Mouse (Mus musculus): ENCODE data around the gene Ldlrap1.
A peak's percentile ranks its signal among the peaks of the same experiment; 100 is the strongest.

Ldlrap1 gene

GRCm38 (mm10) chr4:134775234-134775944 is 7.6 kb upstream of the Ldlrap1 start:
- DNase-seq (ENCODE audit: low spot score): no peak

- DNase-seq (ENCODE audit: low spot score): no peak
Observed at GRCm38 (mm10) chr4:134774126-134774525, 6.3 kb upstream of the Ldlrap1 start.

- DNase-seq (ENCODE audit: low spot score): no peak
Observed at GRCm38 (mm10) chr4:134772805-134773674, 5.2 kb upstream of the Ldlrap1 start.

GRCm38 (mm10) chr4:134769891-134770290 is 2.1 kb upstream of the Ldlrap1 start:
- DNase-seq (ENCODE audit: low spot score): no peak

DNA sequence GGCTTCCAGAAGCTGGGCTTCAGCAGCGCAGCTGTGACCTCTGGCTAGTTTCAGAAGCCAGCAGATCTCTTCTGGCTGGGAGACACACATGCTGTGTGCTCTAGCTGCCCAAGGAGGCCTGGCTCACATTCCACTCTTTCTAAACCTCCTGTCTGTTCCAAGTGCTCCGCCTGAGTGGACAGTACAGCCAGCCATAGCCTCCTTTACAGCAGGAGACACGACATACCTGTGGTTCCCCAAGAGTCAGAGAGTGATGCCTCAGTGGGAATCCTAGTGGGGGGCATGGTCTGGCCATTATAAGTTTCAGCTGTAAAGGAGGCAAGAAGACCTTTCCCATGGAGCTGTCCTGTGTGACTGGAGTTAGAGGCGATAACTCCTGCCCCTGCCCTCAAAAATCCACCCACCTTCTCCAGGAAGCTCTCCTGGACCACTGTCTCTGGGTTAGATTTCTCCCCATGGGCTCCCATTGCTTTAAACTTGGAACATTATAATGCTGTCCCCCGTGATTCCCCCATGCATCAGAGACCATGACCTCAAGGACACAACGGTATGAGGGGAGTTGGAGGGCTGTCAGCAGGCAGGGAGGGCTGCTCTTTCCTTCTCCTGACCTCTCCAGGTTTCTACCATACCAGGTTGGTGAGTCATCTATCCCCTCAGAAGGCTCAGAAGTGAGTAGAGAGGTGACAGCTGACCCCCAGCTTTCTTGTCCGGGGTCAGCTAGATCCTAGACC is 1.4 kb upstream of the Ldlrap1 start:
- DNase-seq (ENCODE audit: low spot score): no peak

- DNase-seq (ENCODE audit: low spot score): no peak
Observed at GRCm38 (mm10) chr4:134768226-134768888, 533 bp upstream of the Ldlrap1 start.

DNA sequence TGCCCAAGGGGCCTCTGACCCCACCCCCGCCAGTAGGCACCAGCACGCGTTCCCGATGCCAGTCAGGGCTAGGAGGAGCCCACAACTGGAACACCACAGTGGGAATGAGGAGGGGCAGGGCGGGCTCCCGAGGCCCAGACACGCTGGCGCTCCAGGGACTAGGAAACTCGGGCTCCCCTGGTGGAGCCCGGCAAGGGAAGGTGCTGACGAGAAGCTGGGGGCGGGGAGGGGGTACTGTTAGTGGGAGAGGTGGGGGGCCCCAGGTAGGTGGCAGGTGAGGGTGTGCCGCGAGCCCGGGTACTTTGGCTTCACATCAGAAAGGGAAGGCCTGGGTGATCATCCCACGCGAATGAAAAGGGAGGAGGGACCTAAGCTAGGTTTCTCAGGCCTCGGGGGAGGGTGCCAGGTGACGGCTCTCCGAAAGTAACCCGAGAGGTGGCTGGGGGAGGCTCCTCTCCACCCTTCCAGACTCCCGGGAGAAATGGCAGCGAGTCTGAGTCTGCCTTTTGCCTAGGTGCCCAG is 859 bp downstream of the Ldlrap1 start:
- peak; percentile 39 for DNase-seq (ENCODE audit: low spot score)

GRCm38 (mm10) chr4:134766277-134766676 is 1.5 kb downstream of the Ldlrap1 start:
- no peak for DNase-seq (ENCODE audit: low spot score)

GRCm38 (mm10) chr4:134764333-134764732 is 3.5 kb downstream of the Ldlrap1 start:
- DNase-seq (ENCODE audit: low spot score): no peak

GRCm38 (mm10) chr4:134762360-134762759 is 5.5 kb downstream of the Ldlrap1 start:
- DNase-seq (ENCODE audit: low spot score): no peak

DNA sequence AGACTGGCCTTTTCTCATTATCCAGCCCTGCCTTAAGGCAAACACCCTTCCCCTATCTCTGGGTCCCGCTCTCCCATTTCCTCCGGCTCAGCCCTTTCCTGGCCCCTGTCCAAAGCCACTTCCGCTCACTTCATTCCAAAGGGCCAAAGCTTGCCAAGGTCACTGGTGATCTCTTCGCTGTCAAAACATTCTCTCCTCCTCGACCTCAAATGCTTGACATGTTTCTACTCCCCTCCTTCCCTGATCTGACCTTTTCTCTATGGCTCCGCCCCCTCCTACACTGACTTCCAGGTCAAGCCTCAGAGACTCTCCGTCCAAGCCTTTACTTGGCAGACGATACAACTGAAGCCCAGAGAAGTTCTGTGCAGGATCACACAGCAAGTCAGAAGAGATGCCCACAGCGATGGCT is 7.0 kb downstream of the Ldlrap1 start:
- peak; percentile 68 for DNase-seq (ENCODE audit: low spot score)

- no peak for DNase-seq (ENCODE audit: low spot score)
Observed at GRCm38 (mm10) chr4:134760281-134760680, 7.5 kb downstream of the Ldlrap1 start.

DNA sequence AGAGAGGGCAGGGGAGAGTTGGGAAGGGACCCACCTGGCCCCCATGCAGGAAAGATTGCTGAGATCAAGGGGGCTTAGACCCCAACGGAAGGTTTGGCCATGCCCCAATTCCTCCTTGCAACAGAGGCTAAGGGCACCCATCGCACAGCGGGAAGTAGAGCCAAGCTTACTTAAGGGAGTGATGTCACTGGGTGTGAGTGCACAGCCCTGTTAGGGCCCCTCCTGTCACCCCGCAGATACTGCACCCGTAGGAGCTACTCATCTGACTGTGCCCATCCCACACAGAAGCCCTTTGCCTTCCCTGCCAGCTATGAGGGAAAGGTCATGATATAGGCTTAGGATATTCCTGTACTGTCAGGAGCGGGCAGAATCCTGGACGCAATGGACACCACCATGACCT is 8.3 kb downstream of the Ldlrap1 start:
- no peak for DNase-seq (ENCODE audit: low spot score)

DNA sequence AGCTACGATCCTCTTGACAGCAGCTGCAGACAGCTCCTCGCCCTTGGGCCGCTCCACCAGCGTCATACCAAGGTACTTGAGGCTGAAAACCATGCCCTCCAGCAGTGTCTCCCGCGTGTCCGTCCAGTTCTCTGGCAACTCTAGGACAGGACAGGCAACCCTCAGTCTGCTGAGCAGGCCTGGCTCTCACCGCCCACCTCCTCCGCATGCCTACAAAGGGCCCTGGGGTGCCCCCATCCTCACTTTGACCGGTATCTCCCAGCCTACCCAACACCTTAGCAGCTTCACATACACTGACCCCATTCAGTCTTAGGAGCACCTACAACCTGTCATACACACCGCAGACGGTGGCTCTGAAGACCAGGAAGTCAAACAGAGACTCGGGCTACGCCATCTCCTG is 8.9 kb downstream of the Ldlrap1 start:
- no peak for DNase-seq (ENCODE audit: low spot score)

GRCm38 (mm10) chr4:134758367-134758766 is 9.5 kb downstream of the Ldlrap1 start:
- no peak for DNase-seq (ENCODE audit: low spot score)

- DNase-seq (ENCODE audit: low spot score): no peak
Observed at GRCm38 (mm10) chr4:134756953-134757352, 10.9 kb downstream of the Ldlrap1 start.

- no peak for DNase-seq (ENCODE audit: low spot score)
Observed at GRCm38 (mm10) chr4:134754941-134755340, 12.9 kb downstream of the Ldlrap1 start.

DNA sequence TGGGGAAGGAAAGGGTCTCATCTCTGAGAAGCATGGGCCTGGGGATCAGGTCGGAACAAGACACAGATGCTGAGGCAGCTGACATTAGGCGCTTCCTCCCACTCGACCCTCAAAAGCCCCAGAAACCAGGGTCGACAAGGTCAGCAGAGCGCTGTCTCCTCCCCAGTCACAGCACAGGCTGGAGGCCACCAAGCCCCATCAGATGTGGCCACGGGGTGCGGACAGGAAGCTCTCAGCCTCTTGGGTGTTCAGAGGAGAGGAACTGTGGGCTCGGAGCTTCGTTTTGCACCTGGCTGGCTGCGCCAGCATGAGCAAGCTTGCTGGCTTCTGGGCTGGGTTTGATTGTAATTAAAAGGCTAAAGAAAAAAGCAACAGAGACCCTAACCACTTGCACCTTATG is 13.5 kb downstream of the Ldlrap1 start:
- no peak for DNase-seq (ENCODE audit: low spot score)

DNA sequence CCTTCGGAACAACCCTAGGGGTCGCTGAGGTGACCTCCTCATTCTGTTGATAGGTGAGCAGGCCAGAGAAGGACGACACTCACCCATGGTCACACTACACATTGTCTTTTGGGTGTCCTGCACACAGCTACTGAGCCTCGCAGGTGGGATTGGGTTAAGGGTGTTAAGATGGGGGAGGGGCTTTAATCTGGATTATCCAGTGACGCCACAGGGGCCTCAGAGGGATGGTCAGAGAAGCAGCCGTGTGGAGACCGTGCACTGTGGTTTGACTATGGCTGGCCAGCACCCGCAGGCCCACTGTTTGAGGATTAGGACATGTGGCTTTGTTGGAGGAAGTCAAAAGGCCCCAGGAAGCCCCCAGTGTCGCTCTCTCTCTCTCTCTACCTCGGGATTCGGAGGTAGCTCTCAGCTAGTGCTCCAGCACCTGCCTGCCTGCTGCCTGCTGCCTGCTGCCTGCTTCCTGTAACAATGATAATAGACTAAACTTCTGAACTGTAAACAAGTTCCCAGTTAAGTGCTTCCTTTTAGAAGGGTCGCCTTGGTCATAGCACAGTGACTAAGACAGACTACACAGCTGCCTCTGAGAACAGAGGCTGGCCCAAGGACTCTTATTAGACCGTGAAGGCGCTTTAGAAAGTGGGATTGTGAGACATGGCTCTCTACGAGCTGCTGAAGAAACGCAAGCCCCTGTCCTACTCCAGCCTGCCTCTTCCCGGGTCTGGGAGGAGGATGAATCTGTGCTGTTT is 14.1 kb downstream of the Ldlrap1 start:
- DNase-seq (ENCODE audit: low spot score): no peak

DNA sequence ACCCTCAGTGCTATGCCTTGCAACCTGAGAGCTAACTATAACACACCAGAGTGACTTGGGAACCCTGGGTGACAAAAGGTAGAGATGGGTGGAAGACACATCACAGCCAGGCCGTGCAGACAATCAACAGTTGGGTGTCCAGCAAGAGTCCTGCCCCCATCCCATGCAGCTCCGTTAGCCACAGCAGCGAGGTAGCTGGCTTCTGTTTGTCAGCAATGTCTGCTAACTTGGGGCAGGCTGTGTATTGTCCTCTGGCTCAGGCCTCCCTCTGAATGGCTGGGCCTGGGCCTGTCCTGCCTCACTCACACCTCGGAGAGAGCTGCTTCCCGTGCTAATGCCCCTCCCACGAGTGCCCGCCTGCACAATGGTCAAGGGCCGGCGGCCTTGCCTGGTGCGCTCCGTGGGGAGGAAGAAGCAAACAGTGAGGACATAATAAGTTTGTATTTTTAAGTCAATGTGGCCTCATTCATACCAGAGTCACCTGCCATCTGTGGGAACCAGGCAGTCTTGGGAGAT is 14.9 kb downstream of the Ldlrap1 start:
- no peak for DNase-seq (ENCODE audit: low spot score)

All from urinary bladder, postnatal 25 days (tissue).